Mouse (Mus musculus) liver (tissue): ENCODE results near the gene Krt23.

Source experiments
- DNase-seq: peaks from one replicate; pipeline ENCODE4 v3.0.0-alpha.2; 2020; ENCODE audit warnings: mixed read lengths

The Krt23 gene

DNA sequence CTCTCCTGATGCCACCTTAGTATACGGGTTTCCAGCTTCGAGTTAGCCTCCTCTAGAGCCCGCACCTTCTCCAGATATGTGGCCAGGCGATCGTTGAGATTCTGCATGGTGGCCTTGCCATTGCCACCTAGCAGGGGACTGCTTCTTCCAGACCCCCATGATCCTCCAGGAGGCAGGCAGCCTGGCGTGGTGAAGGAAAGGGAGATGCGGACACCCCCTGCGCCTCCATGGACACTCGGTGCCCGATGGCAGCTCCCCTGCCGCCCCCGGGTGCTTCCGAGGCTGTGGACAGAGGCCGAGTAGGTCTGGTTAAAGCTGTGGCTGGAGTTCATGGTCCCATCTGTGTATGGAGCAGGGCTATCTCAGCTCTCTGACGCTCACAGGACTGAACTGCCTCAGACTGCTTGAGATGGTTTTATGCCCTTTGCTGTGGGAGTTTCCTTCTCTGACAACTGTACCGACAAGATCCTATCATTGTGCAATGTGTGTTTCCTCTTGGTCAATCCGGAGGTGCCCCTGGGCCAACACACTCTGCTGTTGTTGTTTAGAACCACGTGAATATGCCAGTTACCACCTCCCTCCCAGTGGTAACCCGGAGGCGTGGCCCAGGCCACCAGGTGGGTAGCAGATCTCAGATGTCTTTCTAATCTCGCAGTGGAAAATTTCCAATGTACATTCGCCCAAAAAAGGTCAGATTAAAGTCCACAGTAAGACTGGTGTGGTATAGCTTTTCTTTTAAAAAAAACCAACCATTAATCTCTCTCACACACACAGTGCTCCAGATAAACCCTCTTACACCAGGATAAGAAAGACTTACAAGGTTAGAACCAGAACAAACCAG lies at the start of gene Krt23:
TSS of gene Krt23 (minus strand) at position 405 of the 841 bp plus-strand sequence.
- DNase-seq: no peak

DNA sequence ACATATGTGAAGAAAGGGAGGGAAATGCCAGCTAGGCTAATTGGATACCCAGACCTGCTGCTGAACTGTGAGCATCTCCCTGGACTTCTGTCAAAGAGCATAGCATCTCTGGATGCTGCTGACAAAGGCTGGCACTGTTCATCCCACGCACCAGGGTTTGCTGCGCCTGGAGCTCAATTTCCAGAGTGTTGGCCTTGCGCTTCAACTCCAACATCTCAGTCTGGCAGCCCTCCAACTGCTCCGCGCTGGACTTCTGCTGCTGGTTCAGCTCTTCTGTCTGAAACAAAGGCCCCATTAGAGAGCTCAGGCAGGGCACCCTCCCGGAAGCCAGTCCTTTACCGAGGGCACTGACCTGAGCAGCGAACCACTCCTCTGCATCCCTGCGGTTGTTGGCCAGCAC lies 46.8 kb upstream of the Krt23 start:
- peak; percentile 11 for DNase-seq

DNA sequence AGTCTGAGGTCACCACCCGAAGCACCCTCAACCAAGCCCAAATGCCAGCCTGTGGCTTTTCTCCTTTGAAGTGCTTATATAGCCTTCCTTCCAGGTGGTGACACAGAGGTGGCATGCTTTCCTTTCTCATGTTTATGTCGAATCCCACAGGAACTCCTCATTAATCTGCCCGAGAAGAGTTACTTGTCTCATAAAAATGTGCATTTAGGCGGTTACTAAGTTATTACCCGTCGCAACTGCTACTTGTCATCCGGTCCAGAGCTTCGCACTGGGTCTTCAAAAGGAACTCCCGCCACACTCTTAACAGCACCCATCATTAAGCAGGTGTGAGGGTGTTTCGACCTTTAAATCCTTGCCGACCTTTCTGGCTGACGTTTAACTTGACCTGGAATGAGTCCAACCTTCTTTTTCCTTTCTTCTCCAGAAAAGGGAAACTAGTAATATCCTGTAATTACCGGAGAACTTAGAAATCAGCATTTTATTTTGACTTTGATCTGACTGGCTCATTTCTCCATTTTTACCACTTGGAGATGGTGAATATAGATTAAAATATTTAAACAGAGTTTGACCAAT lies 28.4 kb upstream of the Krt23 start, which contains the start of gene Krt39:
TSS of gene Krt39 (minus strand) at position 51 of the 573 bp plus-strand sequence.
- no peak for DNase-seq

DNA sequence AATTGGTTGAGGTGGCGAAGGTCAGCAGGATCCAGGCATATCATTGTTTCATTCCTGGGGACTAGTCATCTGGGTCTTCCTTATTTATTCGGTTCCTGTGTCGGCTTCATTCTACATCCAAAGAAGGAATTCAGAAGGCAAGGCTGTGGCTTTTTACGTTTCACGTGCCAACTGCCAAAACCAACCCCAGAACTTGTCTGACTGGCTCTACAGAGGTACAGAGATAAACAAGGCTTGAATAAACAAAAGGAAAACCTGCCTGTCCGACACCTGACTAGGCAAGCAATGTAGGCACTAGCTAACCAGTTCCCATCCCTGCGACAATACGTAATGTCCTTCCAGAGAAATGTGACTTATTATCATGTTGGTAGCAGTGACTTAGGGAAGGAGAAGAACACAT lies 21.2 kb upstream of the Krt23 start:
- DNase-seq: no peak

DNA sequence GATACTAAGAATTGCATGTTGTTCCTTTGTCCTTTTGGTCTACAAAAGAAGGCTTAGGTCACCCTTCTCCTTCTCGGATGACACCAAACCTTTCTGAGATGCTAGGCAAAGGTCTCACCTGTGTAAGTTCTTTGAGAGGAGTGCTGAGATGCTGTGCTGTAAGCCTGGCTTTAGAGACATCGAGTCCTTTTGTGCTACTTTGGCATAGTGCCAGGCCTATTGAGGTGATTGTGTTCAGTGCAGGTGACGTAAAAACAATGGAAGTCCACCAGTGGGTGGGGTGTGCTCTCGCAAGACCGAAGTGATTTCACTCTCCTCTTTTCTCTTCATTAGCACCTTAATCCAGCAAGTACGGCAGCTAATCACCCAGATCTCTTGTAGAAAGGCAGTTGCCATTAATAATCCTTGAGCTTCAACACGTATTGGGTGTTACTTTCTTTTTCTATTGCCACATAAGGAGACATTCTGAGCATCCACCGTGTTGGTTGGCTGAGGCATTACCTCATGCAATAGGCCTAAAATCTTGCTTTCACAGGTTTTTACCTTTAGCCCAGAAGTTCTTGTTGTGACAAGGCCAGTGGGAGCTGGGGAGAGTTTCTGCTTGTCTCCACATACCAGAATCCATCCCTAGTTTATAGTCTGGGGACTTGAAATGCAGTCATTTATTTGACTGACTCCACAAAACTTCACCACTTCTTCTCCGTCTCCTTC lies 7.3 kb upstream of the Krt23 start:
- DNase-seq: no peak

DNA sequence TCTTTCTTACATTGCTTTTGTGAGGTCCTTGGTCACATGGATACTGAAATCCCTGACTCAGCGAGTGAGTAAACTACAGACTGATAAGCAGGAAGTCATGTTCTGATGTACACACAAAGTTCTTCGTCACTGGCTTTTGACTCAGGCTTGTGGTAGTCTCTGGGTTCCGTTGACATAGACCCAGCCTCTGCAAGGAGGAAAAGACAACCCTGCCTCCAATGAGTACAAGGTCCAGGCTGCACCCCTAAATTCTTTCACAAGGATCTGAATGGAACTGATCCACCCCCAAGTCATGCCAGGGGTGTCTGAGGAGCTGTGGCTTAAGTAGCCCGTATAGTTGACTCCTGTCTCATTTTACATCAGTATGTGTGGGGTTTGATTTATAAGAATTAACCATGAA lies 3.5 kb upstream of the Krt23 start:
- DNase-seq: no peak

DNA sequence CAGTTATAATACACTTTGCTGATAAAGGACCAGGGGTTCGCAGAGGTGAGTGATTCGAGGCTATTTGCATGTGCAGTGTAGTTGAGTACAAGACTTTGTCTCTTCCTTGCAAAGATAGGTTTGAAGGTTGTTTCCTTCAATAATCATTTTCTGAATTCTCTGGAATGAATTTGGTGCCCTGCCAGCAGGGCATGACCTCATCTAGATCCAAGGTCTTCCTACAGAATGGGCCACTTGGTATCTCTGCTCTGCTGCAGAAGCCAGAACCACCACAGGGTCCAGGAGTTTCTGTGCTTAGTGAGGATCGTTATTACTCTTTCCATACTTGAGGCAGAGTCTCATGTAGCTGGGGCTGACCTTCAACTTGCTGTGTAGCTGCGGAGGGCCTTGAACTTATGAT lies 1.8 kb upstream of the Krt23 start:
- DNase-seq: no peak

DNA sequence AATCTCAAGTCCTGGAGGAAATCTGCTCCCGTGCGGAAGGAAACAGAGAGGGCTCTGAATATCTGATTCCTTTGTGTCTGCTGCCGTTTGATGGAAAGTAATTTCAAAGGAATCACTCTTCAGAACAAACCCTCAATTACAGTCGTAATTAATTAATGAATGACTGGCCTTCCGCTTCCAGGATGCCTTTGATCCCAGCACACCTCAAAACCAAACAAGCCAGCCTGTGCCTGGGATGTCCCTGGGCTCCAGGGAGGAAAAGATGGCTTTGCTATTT lies 575 bp upstream of the Krt23 start:
- no peak for DNase-seq

DNA sequence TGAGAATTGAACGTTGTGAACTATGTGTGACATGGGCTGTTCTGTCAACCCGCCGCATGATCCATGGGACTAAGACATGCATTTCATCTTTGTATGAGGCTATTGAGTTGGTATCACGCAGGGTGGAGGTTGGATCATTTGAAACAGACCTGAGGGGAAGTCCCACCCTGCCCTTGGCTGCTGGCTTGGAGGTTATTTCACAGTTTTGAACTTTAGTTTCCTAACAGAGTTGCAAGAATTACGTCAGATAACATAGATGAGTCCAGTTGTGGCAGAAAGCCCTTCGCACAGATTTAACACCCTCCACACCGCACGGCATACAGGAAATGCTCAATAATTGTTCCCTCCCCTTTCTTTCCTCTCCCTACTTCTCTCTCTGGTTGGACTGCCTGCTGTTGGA lies 1.9 kb downstream of the Krt23 start:
- DNase-seq: no peak

DNA sequence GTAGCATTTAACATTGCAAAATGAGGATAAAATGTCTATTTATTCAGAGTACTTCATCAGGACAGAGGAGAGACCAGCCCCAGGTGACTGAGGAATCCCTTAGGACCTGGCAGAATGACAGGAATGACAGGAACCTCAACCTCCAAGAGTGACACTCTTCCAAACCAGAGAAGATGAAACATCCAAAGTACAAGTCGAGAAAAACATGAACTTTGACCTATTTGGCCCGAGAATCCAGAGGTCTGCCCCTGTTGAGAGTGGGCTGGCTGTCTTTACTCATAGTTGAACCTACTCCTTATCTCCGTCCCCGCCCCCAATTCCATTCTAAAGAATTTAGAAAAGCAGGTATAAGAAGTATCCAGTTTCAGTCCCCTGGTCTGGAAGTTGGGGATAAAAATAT lies 2.3 kb downstream of the Krt23 start:
- no peak for DNase-seq

DNA sequence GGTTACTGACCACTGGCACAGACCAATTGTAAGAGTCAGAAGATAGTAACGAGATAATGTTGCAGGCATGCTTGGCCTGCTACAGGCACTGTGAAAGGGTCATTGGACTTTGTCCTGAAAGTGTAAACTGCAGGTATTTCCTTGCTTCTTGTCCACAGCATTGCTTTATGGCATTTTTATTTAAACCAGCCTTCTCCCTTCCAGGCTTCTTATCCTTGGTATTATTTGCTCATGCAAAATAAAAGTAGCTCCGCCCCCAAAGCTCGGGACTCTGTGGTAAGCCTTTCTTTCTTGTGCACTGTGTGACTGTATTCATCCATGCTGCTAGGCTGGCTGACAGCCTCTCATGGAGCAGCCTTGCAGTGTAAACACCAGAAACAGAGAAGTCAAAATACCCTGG lies 3.7 kb downstream of the Krt23 start:
- no peak for DNase-seq

DNA sequence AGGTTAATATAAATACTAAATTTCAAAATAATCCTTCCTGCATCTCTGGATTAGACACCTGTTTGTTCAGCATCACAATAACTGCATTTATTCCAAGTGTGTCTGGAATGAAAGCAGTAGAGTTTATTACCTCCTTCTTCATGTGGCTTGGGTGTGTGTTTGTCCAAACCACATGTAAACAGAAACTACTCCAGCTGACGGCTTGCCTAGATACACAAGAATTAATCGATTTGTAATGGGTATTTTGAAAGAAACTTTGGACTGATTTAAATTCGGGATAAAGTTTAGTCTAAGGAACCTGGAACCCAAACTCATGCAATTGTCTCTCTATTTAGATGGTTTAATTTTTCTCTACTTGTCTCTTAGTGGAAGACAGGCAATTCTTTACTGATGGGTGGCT lies 18.0 kb downstream of the Krt23 start:
- DNase-seq: no peak

DNA sequence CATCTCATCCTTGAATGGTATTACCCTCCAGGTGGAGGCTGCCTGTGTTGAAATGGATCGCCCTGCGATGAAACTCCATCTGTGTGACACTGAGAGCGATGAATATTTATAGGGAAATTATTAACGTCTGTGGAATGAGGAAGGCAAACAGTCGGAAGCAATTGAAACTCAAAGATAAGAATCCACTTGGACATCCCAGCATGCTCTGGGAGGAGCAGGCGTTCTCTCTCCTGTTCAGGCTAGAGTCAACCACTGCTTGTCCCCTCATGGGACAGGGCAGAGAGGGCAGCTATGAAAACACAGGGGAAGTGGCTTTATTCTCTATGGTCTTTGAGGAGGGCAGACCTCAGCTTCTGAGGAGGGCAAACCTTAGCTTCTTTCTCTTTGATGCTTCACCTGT lies 19.5 kb downstream of the Krt23 start:
- DNase-seq: no peak

DNA sequence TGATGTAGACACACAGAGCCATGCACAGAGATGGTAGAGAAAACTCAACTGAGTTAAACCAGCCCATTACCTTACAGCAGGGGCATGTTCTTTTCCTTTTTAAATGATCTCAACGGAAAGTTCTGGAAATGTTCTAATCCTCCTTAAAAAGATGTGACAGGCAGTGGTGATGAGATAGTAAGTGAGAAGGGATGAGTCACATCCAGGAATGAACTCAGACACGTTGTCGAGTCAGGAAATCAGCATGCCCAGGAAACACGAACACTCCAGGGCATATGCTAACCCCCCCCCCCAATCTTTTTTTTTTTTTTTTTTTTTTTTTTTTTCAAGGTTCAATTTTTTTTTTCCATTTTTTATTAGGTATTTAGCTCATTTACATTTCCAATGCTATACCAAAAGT lies 20.5 kb downstream of the Krt23 start:
- DNase-seq: no peak

DNA sequence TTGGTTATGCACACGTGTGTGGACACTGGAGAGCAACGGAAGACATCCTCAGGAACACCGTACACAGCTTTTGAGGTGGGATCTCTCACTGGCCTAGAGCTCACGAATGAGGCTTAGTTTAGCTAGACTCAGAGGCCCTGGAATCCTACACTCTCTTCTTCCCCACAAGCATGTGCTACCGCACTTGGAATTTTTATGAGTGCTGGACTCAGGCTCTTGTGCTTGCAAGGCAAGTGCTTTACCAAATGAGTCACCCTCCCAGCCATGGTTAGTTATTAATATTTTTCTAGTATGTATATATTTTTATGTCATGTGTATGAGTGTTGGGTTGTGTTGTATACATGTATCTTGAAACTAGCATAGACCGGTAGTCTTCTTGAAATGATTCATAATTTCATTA lies 21.0 kb downstream of the Krt23 start:
- DNase-seq: no peak

DNA sequence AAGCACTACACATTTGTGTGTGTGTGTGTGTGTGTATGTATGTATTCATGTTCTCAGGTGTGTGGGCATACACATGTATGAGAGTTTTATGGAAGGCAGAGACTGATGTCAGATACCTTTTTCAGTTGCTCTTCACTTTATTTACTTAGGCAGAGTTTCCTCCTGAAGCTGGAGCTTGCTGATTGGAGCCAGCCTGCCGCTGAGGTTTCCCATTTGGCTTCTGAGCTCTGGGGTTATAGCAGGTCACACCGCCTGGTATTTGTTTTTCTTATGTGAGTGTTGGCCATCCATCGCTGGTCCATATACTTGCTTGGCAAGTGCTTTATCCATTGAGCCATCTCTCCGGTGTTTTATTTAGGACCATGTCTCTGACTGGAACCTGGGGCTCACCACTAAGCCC lies 23.7 kb downstream of the Krt23 start:
- no peak for DNase-seq

DNA sequence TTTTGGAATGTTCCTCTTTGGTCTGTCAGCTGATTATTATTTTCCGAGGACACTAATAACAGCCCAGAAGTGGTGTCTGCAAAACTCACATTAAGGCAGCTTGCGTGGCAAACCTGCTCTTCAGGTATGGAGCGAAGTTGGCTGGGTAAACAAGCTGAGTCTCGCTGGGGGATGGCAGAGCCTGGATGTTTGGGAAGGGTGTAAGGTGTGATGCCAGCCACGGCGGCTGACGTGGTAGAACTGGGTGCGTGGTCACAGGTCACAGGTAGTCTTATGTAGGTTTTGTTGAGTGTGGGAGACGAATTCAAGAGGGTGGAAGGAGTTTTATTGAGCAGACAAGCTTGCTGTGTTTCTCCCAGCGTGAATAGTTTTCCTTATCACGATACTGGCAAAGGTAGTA lies 24.4 kb downstream of the Krt23 start:
- no peak for DNase-seq

DNA sequence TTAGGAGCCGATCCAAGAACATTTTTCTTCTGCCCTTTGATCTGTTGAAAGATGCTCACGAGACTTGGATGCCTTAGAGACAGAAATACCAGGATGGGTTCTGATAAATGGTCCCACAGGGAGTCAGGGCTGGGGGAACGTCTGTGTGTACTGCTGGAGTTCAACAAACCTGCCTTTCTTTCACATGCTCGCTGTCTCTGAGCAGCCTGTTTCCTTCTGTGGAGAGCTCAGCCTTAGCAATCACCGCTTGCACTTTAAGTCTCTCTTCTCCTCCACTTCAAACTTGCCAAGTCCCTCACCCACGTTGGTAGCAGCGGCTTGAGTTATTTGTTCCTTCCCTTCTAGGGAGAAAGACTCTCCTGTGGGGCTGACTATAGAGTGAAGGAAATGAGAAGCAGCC lies 26.6 kb downstream of the Krt23 start:
- no peak for DNase-seq

DNA sequence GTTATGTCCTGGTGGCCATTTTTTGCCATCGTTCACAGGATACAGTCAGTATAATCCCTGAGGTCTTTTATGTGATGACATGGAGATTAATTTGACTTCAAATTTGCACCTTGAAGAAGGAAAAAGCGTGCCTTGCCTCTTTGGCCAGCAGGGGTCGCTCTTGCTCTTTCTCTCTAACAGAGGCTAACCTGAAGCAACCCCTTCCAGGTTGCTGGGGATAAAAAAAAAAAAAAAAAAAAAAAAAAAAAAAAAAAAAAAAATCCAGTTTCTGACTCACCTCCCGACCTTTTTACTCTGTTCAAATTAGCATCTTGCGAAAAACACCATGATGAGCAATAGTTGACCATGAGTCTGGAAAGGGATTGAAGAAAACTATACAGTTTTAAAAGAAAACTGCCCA lies 28.1 kb downstream of the Krt23 start:
- DNase-seq: peak; percentile 78

DNA sequence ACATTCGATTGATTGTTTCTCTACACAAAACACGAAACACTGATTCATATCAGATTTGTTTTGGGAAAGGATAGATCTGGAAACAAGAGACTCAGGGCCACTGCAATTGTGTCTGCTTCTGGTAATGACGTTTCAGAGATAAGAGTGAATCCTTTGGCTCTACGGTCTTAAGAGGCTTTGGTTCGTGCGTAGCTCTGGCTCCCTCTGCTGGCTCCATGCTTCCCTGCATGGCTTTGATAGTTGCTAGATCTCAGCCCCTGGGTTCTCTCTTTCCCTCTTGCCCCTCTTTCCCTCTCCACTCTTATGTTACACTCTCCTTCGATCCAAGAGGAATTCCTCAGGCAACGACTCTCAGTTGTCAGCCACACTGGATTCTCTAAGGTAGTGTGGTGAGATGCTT lies 29.8 kb downstream of the Krt23 start:
- peak; percentile 63 for DNase-seq

DNA sequence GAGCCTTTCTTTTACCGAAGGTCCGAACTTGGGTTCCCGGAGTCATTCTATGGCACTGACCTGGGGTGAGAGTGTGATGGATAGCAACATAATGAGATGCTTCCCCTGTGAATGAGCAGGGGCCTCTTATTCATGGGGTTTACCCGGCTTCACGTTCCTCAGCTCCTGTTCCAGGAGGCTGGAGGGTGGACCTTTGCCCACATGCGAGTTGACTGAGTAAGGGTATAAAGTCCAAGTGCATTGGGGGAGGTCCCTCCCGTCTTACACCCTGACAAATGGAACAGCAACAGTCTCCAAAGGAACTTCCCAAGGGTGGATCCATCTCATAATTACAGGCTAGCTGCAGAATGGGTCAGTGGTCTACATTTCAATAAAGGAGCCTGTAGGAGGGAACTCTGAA lies 31.2 kb downstream of the Krt23 start:
- DNase-seq: no peak

DNA sequence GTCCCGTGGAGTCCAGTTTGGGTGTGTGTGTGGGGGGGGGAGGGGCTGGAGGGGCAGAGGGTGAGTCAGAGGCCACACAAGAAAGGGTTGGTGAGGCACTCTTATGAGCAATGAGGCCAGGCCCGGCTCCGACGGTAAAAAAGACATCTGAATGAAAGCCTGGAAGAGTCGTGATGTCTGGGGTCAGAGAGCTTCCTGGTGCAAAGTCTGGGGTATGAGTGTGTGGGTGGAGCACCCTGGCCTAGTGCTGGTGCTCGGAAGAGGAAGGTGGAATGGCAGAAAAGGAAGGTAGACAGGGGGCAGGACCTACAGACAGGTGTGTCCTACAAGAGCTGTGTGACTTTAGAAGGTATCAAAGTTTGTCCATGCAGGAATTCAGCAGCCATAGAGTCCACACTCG lies 34.0 kb downstream of the Krt23 start:
- DNase-seq: no peak

DNA sequence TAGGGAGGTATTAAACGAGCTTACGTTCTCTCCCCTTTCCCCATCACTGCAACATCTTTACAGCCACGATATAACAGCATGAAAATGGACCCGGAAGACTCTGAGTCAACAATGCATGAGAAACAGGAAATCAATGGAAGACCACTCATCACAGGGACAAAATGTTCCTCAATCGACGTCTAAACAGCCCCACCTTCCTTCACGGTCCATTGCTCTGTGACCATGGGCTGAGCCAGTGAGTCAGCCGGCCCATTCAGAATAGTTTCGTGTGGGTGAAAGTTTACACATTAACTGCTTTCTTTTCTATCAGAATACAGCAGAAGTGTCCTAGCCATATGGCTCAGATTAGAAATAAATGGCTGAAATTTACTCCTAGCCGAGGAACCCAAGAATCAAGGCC lies 38.2 kb downstream of the Krt23 start:
- DNase-seq: no peak

DNA sequence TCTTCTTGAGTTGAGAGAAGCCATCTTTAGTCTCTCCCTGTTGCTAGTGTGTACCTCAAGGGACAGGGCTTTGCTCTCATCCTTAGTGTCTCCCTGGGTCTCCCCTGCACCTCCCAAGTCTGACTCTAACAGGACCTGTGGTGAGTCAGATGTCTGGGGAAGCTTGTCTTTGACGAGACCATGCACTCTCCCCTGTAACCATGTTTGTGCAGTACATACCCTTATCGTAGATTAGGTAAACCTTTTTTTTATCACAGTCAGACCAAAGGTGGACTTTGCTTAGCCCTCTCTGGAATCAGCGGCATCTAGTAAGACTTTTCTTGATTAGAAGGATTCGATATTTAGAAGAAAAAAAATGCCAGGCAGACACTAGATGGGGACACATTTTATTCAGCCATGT lies 38.9 kb downstream of the Krt23 start:
- no peak for DNase-seq
